Comparison of ENCODE assay signal across 11 mouse cellular contexts in genomic region chr3:132086461-132086860, GRCm38 (mm10). TPM values are rescaled to one million over a fixed set of nuclear protein-coding genes. Genes with fewer than 3 reads are reported as not detected.
DNase-seq lines count a peak whose midpoint lies in the region; ATAC-seq and TF ChIP-seq lines count a peak whose summit lies in the region.
"Had no signal": no experiment of that assay in that cellular context is flagged by ENCODE, and none has a peak within 500 bp of the region (broad histone marks: within the 10 kb centered on the region; RNA-seq: fewer than 3 reads in every experiment).

No protein-coding gene starts in this region.

- no peak for DNase-seq in kidney, postnatal 4 days
- DNase-seq in neural tube, embryonic 11.5 days (ENCODE audit: low spot score) = peak; percentile 14
- no peak for DNase-seq in cerebellum, adult 11 months
- DNase-seq in layer of hippocampus, postnatal 36 days = no peak
- no peak for DNase-seq in Muller cell, postnatal 12 days (ENCODE audit: inconsistent ontology term)
- DNase-seq: heart, postnatal 36 days; spleen, adult 18-20 months had no signal

- no peaks in the 10 kb centered on the region for H3K36me3 ChIP-seq in kidney, embryonic 16.5 days (ENCODE audit: insufficient read depth, low read length)
- H3K36me3 ChIP-seq in intestine, embryonic 15.5 days = no peaks in the 10 kb centered on the region
- H3K36me3 ChIP-seq in neural tube, embryonic 11.5 days (ENCODE audit: control insufficient read depth, insufficient read depth, low read length) = no peaks in the 10 kb centered on the region

- H3K27me3 ChIP-seq in kidney, embryonic 16.5 days (ENCODE audit: insufficient read depth, low read length) = peaks cover 21% of the 10 kb centered on the region
- peaks cover 18% of the 10 kb centered on the region for H3K27me3 ChIP-seq in intestine, embryonic 15.5 days (replicated peaks)
- H3K27me3 ChIP-seq in neural tube, embryonic 11.5 days (ENCODE audit: control insufficient read depth, insufficient read depth, low read length) = peaks cover 15% of the 10 kb centered on the region

- ATAC-seq in kidney, embryonic 16.5 days (ENCODE audit: low FRiP score, low TSS enrichment) = no peak
- no peak for ATAC-seq in intestine, embryonic 15.5 days
- ATAC-seq in neural tube, embryonic 11.5 days (ENCODE audit: insufficient read depth, low FRiP score, low TSS enrichment) = no peak

- WGBS in kidney, embryonic 16.5 days = 30% methylated on average over 5 of the region's 5 CpGs
- WGBS in intestine, embryonic 15.5 days = 31% methylated on average over 5 of the region's 5 CpGs
- WGBS in neural tube, embryonic 11.5 days = 23% methylated on average over 5 of the region's 5 CpGs

- H3K27ac ChIP-seq in kidney, embryonic 16.5 days (ENCODE audit: low read length) = no peak overlapping the region
- no peak overlapping the region for H3K27ac ChIP-seq in embryonic fibroblast, embryonic 13.5 days (ENCODE audit: insufficient read depth, low read length)
- no peak overlapping the region for H3K27ac ChIP-seq in intestine, embryonic 15.5 days
- H3K27ac ChIP-seq in neural tube, embryonic 11.5 days (ENCODE audit: low read depth, low read length) = no peak overlapping the region
- H3K27ac ChIP-seq: macrophage had no signal

- peaks cover 23% of the 10 kb centered on the region for H3K4me1 ChIP-seq in kidney, embryonic 16.5 days (ENCODE audit: insufficient read depth, low read length)
- no peaks in the 10 kb centered on the region for H3K4me1 ChIP-seq in embryonic fibroblast, embryonic 13.5 days (ENCODE audit: control insufficient read depth, insufficient read depth, low read length)
- peaks cover 19% of the 10 kb centered on the region; the same call in 1 of the 2 replicates for H3K4me1 ChIP-seq in intestine, embryonic 15.5 days (replicated peaks)
- peaks cover 5% of the 10 kb centered on the region; the same call in 1 of the 2 replicates for H3K4me1 ChIP-seq in neural tube, embryonic 11.5 days (ENCODE audit: control insufficient read depth, insufficient read depth, low read length)

- H3K9ac ChIP-seq in kidney, embryonic 16.5 days (replicated peaks; ENCODE audit: low read length) = no peak overlapping the region
- 0 out of 2 replicates have a peak overlapping the region, but pooled peaks have one; percentile 17 for H3K9ac ChIP-seq in intestine, embryonic 15.5 days
- no peak overlapping the region for H3K9ac ChIP-seq in neural tube, embryonic 11.5 days (ENCODE audit: low read length)

- H3K4me3 ChIP-seq in kidney, embryonic 16.5 days (ENCODE audit: low read length) = peak overlapping the region; percentile 59
- H3K4me3 ChIP-seq in embryonic fibroblast, embryonic 13.5 days (ENCODE audit: insufficient read depth, low read length) = peak overlapping the region; percentile 59
- H3K4me3 ChIP-seq in intestine, embryonic 15.5 days (replicated peaks) = peak overlapping the region; percentile 44
- peak overlapping the region; percentile 31 for H3K4me3 ChIP-seq in neural tube, embryonic 11.5 days (ENCODE audit: low read depth, low read length)

- no peaks in the 10 kb centered on the region for H3K9me3 ChIP-seq in kidney, embryonic 16.5 days (ENCODE audit: low read length)
- H3K9me3 ChIP-seq in intestine, embryonic 15.5 days = no peaks in the 10 kb centered on the region
- no peaks in the 10 kb centered on the region for H3K9me3 ChIP-seq in neural tube, embryonic 11.5 days (ENCODE audit: control insufficient read depth, low read length)

- no peak for TF ChIP-seq CTCF in embryonic fibroblast, embryonic 13.5 days (IDR thresholded peaks at IDR 0.05; ENCODE audit: borderline replicate concordance, insufficient read depth, low read length)

- peak overlapping the region; percentile 97 for H3K4me2 ChIP-seq in kidney, embryonic 16.5 days (replicated peaks; ENCODE audit: low read depth, low read length)
- H3K4me2 ChIP-seq in intestine, embryonic 15.5 days (replicated peaks) = peak overlapping the region; percentile 86
- peak overlapping the region; percentile 87 for H3K4me2 ChIP-seq in neural tube, embryonic 11.5 days (ENCODE audit: low read depth)

- no peak for TF ChIP-seq POLR2A in embryonic fibroblast, embryonic 13.5 days (IDR thresholded peaks at IDR 0.05; ENCODE audit: low read depth, low read length)

RNA-seq across cellular contexts. Expression of gene Dkk2, which starts 1.4 kb away (rescaled TPM):
- polyA plus RNA-seq in kidney, embryonic 16.5 days (2015; fragmentation: Nextera tagmentation; extraction: Ambion mirVana) = 13.1 and 14.4 TPM in 2 replicates
- 22.1 and 23.2 TPM in 2 replicates for polyA plus RNA-seq in embryonic fibroblast, embryonic 13.5 days (2011; ENCODE audit: insufficient read length, low read depth, missing spikeins)
- 11.0 and 11.1 TPM in 2 replicates for polyA plus RNA-seq in intestine, embryonic 15.5 days (2015; fragmentation: Nextera tagmentation; extraction: Ambion mirVana)
- 6.6 and 7.3 TPM in 2 replicates for polyA plus RNA-seq in neural tube, embryonic 11.5 days (2014; fragmentation: Nextera tagmentation; extraction: Ambion mirVana)
- under 1 TPM; 0.27 to 0.38 TPM for total RNA-seq in layer of hippocampus, postnatal 36 days (2021)
